Mouse (Mus musculus) small intestine, adult 2 months (tissue): ENCODE results near the gene Bgn.

Source experiments
- CTCF ChIP-seq: fragments of 200-500 bp; IDR thresholded peaks from 2 replicates; pipeline ENCODE4 v1.5.1; 2012; ENCODE audit warnings: low read depth, mild to moderate bottlenecking, control low read depth, inconsistent platforms, low read length, moderate library complexity, mixed read lengths; ENCODE audit not compliant: insufficient replicate concordance, insufficient read length; ENCODE audit errors: extremely low read depth
- POLR2A ChIP-seq: fragments of 200-500 bp; IDR thresholded peaks from 2 replicates; pipeline ENCODE4 v1.6.1; 2012; ENCODE audit warnings: low read depth, mild to moderate bottlenecking, control low read depth, inconsistent platforms, low read length, moderate library complexity

- TF ChIP-seq CTCF (no peak), POLR2A (no peak)
Observed at GRCm38 (mm10) chrX:73506577-73506976, 23.2 kb downstream of the Bgn start.
